Mouse (Mus musculus) embryonic facial prominence, embryonic 11.5 days (tissue): ENCODE measurements around the gene Cntnap5b. TPM values are rescaled to one million over a fixed set of nuclear protein-coding genes. Genes with fewer than 3 reads are reported as not detected.

Experiments used
- ATAC-seq: fragments of 200-750 bp; cut with Nextera tagmentation; replicated peaks from 2 replicates; pipeline ENCODE4 v1.8.0; 2017; ENCODE audit warnings: low read depth; ENCODE audit not compliant: insufficient number of reproducible peaks, low FRiP score, low TSS enrichment
- DNase-seq: peaks from one replicate; pipeline ENCODE4 v3.0.0-alpha.2; 2015; ENCODE audit warnings: low spot score
- H3K27ac ChIP-seq: fragments of 300-500 bp; sonication (generic); replicated peaks from 2 replicates; pipeline ENCODE4 v1.5.1; 2014; ENCODE audit warnings: mild to moderate bottlenecking, low read depth, low read length, control low read depth
- H3K27me3 ChIP-seq: fragments of 300-500 bp; sonication (generic); 2 replicates; pipeline ENCODE4 v1.6.1; 2014; ENCODE audit warnings: mild to moderate bottlenecking, low read length, moderate library complexity, mixed read lengths; ENCODE audit not compliant: control insufficient read depth, insufficient read depth
- H3K36me3 ChIP-seq: fragments of 300-500 bp; sonication (generic); replicated peaks from 2 replicates; pipeline ENCODE4 v1.6.1; 2014; ENCODE audit warnings: low read depth, mild to moderate bottlenecking, low read length, moderate library complexity, mixed read lengths; ENCODE audit not compliant: control insufficient read depth, insufficient read depth
- H3K4me1 ChIP-seq: fragments of 300-500 bp; sonication (generic); 2 replicates; pipeline ENCODE4 v1.6.1; 2014; ENCODE audit warnings: low read length, mixed read lengths; ENCODE audit not compliant: control insufficient read depth, insufficient read depth
- H3K4me2 ChIP-seq: fragments of 300-500 bp; sonication (generic); 2 replicates; pipeline ENCODE4 v1.6.1; 2014; ENCODE audit warnings: low read depth, mild to moderate bottlenecking, control low read depth, low read length, moderate library complexity
- H3K4me3 ChIP-seq: fragments of 300-500 bp; sonication (generic); 2 replicates; pipeline ENCODE4 v1.5.1; 2014; ENCODE audit warnings: low read depth, low read length, control low read depth
- H3K9ac ChIP-seq: fragments of 300-500 bp; sonication (generic); replicated peaks from 2 replicates; pipeline ENCODE4 v1.6.1; 2014; ENCODE audit warnings: mild to moderate bottlenecking, control low read depth, low read length
- H3K9me3 ChIP-seq: fragments of 300-500 bp; sonication (generic); replicated peaks from 2 replicates; pipeline ENCODE4 v1.6.1; 2016; ENCODE audit warnings: mild to moderate bottlenecking, low read length, inconsistent platforms, mixed read lengths; ENCODE audit not compliant: control insufficient read depth
- WGBS: fragments of 180-500 bp; shearing (Covaris S2); extraction: QIAGEN DNeasy Blood & Tissue Kit; methylation state at CpG from one replicate; pipeline ENCODE4 v1.1.7; 2014; 5-methylcytosine and 5-hydroxymethylcytosine counted together
- polyA plus RNA-seq: library from polyadenylated mRNA; unstranded; fragments of >200 nt; fragmentation: Nextera tagmentation; extraction: Ambion mirVana; gene quantifications from 2 replicates; pipeline ENCODE4 v1.2.1, GENCODE M21; 2014

Gene Cntnap5b
- polyA plus RNA-seq, 1 experiment from 2014 or later = 0.10 TPM

DNA sequence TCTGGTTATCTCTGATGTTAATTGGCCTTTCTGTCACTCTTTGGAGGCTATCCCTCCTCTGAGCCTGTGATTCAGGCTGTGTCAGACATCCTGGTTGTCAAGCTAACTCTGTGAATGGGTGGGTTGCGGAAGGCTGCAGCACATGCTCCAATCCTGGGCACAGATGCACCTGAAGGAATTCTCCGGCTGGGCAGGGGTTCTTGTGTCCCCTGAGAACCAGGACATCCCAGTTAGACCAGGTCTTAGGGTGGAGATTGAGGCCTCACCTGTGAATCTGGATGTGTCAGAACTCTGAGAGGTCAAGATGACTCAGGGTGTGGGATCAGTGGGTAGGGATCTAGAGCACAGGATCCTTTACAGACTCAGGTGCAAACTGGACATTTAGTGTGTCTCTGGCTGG, 691.3 kb downstream of the Cntnap5b start:
- H3K27ac ChIP-seq = no peak overlapping the region
- no peaks in the 10 kb centered on the region for H3K36me3 ChIP-seq
- no peaks in the 10 kb centered on the region for H3K9me3 ChIP-seq
- H3K4me1 ChIP-seq = no peaks in the 10 kb centered on the region
- DNase-seq = no peak
- H3K4me3 ChIP-seq = no peak overlapping the region
- no peak for ATAC-seq
- no peak overlapping the region for H3K4me2 ChIP-seq
- 95% methylated on average over 2 of the region's 2 CpGs for WGBS
- H3K9ac ChIP-seq = no peak overlapping the region
- no peaks in the 10 kb centered on the region for H3K27me3 ChIP-seq

DNA sequence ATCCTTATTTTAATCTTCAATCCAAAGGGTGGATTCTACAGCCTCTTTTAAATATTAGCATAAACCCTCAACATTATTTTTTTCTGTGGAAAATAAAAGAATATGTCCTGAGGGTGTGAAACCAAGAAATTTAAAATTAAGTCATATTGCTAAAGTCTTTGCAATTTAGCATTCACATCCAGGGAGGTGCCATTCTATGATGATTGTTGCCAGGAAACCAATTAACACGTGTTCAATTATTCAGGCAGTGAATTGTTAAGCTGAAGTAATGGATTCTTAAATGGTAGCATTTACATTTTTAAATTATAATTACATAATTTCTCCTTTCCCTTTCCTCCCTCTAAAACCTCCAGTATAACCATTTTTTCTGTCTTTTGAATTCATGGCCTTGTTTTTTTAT, 692.7 kb downstream of the Cntnap5b start:
- 63% methylated on average over 1 of the region's 1 CpGs for WGBS
- no peaks in the 10 kb centered on the region for H3K4me1 ChIP-seq
- H3K9ac ChIP-seq = no peak overlapping the region
- H3K27me3 ChIP-seq = no peaks in the 10 kb centered on the region
- H3K27ac ChIP-seq = no peak overlapping the region
- no peak overlapping the region for H3K4me3 ChIP-seq
- H3K9me3 ChIP-seq = no peaks in the 10 kb centered on the region
- H3K36me3 ChIP-seq = no peaks in the 10 kb centered on the region
- no peak for ATAC-seq
- no peak for DNase-seq
- H3K4me2 ChIP-seq = no peak overlapping the region

DNA sequence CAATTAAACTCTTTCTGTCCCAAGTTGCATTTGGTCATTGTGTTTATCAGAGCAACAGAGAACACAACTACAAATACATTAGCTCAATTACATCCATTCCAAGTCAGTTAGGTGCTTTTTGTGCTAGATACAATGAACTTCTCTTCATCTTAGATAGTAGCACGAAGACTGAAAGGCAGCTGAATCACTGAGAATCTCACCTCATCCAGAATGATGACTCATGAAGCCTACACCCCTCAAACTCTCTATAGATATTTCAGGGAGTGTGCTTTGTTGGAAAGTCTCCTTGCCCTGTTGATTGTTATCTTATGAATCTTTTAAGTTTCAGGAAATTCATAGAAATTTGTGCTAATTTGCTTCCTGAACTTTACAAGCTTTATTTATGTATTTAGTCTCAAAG, 695.0 kb downstream of the Cntnap5b start:
- WGBS = 69% methylated on average over 1 of the region's 1 CpGs
- H3K27ac ChIP-seq = no peak overlapping the region
- DNase-seq (no peak), ATAC-seq (no peak)
- no peak overlapping the region for H3K9ac ChIP-seq
- no peaks in the 10 kb centered on the region for H3K36me3 ChIP-seq
- no peak overlapping the region for H3K4me3 ChIP-seq
- H3K4me1 ChIP-seq = no peaks in the 10 kb centered on the region
- H3K4me2 ChIP-seq = no peak overlapping the region
- no peaks in the 10 kb centered on the region for H3K9me3 ChIP-seq
- no peaks in the 10 kb centered on the region for H3K27me3 ChIP-seq

DNA sequence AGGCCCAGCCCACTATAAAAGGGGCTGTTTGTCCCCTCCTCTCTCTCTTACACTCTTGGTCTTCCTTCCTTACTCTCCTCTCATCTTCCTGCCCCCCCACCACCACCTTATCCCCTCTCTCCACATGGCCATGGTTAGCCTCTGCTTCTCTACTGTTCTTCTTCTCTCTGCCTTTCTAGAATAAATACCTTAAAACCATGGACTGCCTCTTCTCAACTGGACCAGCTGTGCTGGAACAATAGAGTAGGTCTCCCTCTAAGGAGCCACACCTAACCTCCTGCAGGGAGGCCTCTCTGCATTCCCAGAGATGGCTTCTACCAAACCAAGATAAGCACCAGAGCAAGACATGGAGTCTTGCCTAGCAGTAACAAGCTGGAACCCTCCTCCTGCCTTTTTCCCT, 737.3 kb downstream of the Cntnap5b start:
- ATAC-seq = no peak
- no peak overlapping the region for H3K4me3 ChIP-seq
- no peak overlapping the region for H3K9ac ChIP-seq
- H3K27ac ChIP-seq = no peak overlapping the region
- H3K27me3 ChIP-seq = no peaks in the 10 kb centered on the region
- no peaks in the 10 kb centered on the region for H3K4me1 ChIP-seq
- no peaks in the 10 kb centered on the region for H3K36me3 ChIP-seq
- no peaks in the 10 kb centered on the region for H3K9me3 ChIP-seq
- H3K4me2 ChIP-seq = no peak overlapping the region
- no peak for DNase-seq
